Mouse (Mus musculus): ENCODE results near the gene Lysmd2. TPM values are rescaled to one million over a fixed set of nuclear protein-coding genes. Genes with fewer than 3 reads are reported as not detected.

The Lysmd2 gene
- 1 to 10 TPM; 5.6 to 6.1 TPM for total RNA-seq (2023)

GRCm38 (mm10) chr9:75625556-75626307, at the start of gene Lysmd2:
Gene Lysmd2 (plus strand): TSS chr9:75625741.

GRCm38 (mm10) chr9:75610571-75611493, 14.7 kb upstream of the Lysmd2 start, which contains the start of gene Tmod2:
Gene Tmod2 (minus strand): TSS chr9:75611325.

GRCm38 (mm10) chr9:75683426-75684191, 58.1 kb downstream of the Lysmd2 start, which contains the start of gene Scg3:
Gene Scg3 (minus strand): TSS chr9:75684056.

Other genes with a start within 250 kb of the Lysmd2 start
- gene Mapk6, start 215.7 kb upstream of the Lysmd2 start, total RNA-seq (2023): 10 to 100 TPM; 62.2 to 63.5 TPM
- 10 to 100 TPM; 19.4 to 20.8 TPM for gene Leo1, start 184.2 kb upstream of the Lysmd2 start, total RNA-seq (2023)
- gene Tmod3, start 66.1 kb upstream of the Lysmd2 start, total RNA-seq (2023): 100 to 1,000 TPM; 167 to 173 TPM
- gene Tmod2, start 14.4 kb upstream of the Lysmd2 start, total RNA-seq (2023): not detected
- not detected for gene Scg3, start 58.3 kb downstream of the Lysmd2 start, total RNA-seq (2023)
- gene Bmp5, start 149.6 kb downstream of the Lysmd2 start, total RNA-seq (2023): not detected

Measured in T-cell, adult 66 days (primary cell).